Mouse (Mus musculus): ENCODE results near the gene Taldo1. TPM values are rescaled to one million over a fixed set of nuclear protein-coding genes. Genes with fewer than 3 reads are reported as not detected.
"Not testable (repeated sequence)": the region's sequence is repeated elsewhere in the genome, so short reads cannot be mapped to it uniquely, and the experiment has no call there.

Gene Taldo1
- polyA plus RNA-seq, 1 experiment from 2014 or later: 371 TPM

DNA sequence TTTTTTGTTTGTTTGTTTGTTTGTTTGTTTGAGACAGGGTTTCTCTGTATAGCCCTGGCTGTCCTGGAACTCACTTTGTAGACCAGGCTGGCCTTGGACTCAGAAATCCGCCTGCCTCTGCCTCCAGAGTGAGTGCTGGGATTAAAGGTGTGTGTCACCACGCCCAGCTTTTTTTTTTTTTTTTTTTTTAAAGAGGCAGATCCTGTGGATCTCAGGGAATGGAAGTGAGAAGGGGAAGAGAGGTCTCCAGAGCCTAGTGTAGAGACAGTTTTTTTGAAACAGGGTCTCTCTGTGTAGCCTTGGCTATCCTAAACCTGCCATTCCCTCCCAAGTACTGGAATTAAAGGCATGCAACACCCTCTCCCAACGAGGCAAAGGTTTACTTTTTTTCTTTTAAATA is 54.4 kb downstream of the Taldo1 start:
- not testable (repeated sequence) for H3K4me3 ChIP-seq (ENCODE audit: low read length); H3K27ac ChIP-seq (ENCODE audit: low read length); H3K4me2 ChIP-seq (replicated peaks; ENCODE audit: low read depth, low read length); H3K9ac ChIP-seq (replicated peaks; ENCODE audit: low read length); H3K9me3 ChIP-seq (ENCODE audit: low read length); H3K27me3 ChIP-seq (ENCODE audit: insufficient read depth, low read length); ATAC-seq (ENCODE audit: low FRiP score, low TSS enrichment)
- WGBS: 84% methylated on average over 3 of the region's 3 CpGs
- peaks cover 24% of the 10 kb centered on the region for H3K36me3 ChIP-seq (ENCODE audit: insufficient read depth, low read length)
- H3K4me1 ChIP-seq (ENCODE audit: insufficient read depth, low read length): peaks cover 31% of the 10 kb centered on the region

GRCm38 (mm10) chr7:141447110-141447991 is 55.4 kb downstream of the Taldo1 start, which contains the start of gene Rplp2:
Gene Rplp2, plus strand, starts transcription at chr7:141447370.
- no peaks in the 10 kb centered on the region for H3K27me3 ChIP-seq (ENCODE audit: insufficient read depth, low read length)
- WGBS: under 1% methylated on average over 63 of the region's 63 CpGs
- H3K4me1 ChIP-seq (ENCODE audit: insufficient read depth, low read length): peaks cover 23% of the 10 kb centered on the region
- ATAC-seq (ENCODE audit: low FRiP score, low TSS enrichment): peak; percentile 87
- peak within 1 kb of the TSS; percentile 90 for H3K27ac ChIP-seq (ENCODE audit: low read length)
- peak within 1 kb of the TSS; percentile 93 for H3K9ac ChIP-seq (replicated peaks; ENCODE audit: low read length)
- H3K4me2 ChIP-seq (replicated peaks; ENCODE audit: low read depth, low read length): peak within 1 kb of the TSS; percentile 83
- no peaks in the 10 kb centered on the region for H3K9me3 ChIP-seq (ENCODE audit: low read length)
- peak within 1 kb of the TSS; percentile 88 for H3K4me3 ChIP-seq (ENCODE audit: low read length)
- peaks cover 33% of the 10 kb centered on the region for H3K36me3 ChIP-seq (ENCODE audit: insufficient read depth, low read length)

GRCm38 (mm10) chr7:141451928-141452327 is 59.9 kb downstream of the Taldo1 start:
- peaks cover 33% of the 10 kb centered on the region for H3K36me3 ChIP-seq (ENCODE audit: insufficient read depth, low read length)
- no peaks in the 10 kb centered on the region for H3K27me3 ChIP-seq (ENCODE audit: insufficient read depth, low read length)
- peaks cover 21% of the 10 kb centered on the region for H3K4me1 ChIP-seq (ENCODE audit: insufficient read depth, low read length)
- no peak for ATAC-seq (ENCODE audit: low FRiP score, low TSS enrichment)
- no peak overlapping the region for H3K27ac ChIP-seq (ENCODE audit: low read length)
- no peaks in the 10 kb centered on the region for H3K9me3 ChIP-seq (ENCODE audit: low read length)
- H3K4me2 ChIP-seq (replicated peaks; ENCODE audit: low read depth, low read length): no peak overlapping the region
- no peak overlapping the region for H3K4me3 ChIP-seq (ENCODE audit: low read length)
- H3K9ac ChIP-seq (replicated peaks; ENCODE audit: low read length): no peak overlapping the region; the same call in 1 of the 2 replicates

Other genes starting within 250 kb of the Taldo1 start
- gene Rnh1, start 219.3 kb upstream of the Taldo1 start, polyA plus RNA-seq (2015; fragmentation: Nextera tagmentation; extraction: Ambion mirVana): 141 and 155 TPM in 2 replicates
- gene Hras, start 198.2 kb upstream of the Taldo1 start, polyA plus RNA-seq (2015; fragmentation: Nextera tagmentation; extraction: Ambion mirVana): 40.3 and 78.3 TPM in 2 replicates
- 13.5 and 15.1 TPM in 2 replicates for gene Lrrc56, start 198.0 kb upstream of the Taldo1 start, polyA plus RNA-seq (2015; fragmentation: Nextera tagmentation; extraction: Ambion mirVana)
- 3.9 and 4.4 TPM in 2 replicates for gene Lmntd2, start 178.1 kb upstream of the Taldo1 start, polyA plus RNA-seq (2015; fragmentation: Nextera tagmentation; extraction: Ambion mirVana)
- 76.3 and 78.3 TPM in 2 replicates for gene Rassf7, start 176.3 kb upstream of the Taldo1 start, polyA plus RNA-seq (2015; fragmentation: Nextera tagmentation; extraction: Ambion mirVana)
- gene Phrf1, start 163.4 kb upstream of the Taldo1 start, polyA plus RNA-seq (2015; fragmentation: Nextera tagmentation; extraction: Ambion mirVana): 81.2 and 93.0 TPM in 2 replicates
- gene Irf7, start 125.7 kb upstream of the Taldo1 start, polyA plus RNA-seq (2015; fragmentation: Nextera tagmentation; extraction: Ambion mirVana): 3.2 and 6.0 TPM in 2 replicates
- 15.4 and 16.3 TPM in 2 replicates for gene Cdhr5, start 115.4 kb upstream of the Taldo1 start, polyA plus RNA-seq (2015; fragmentation: Nextera tagmentation; extraction: Ambion mirVana)
- 45.2 and 47.1 TPM in 2 replicates for gene Sct, start 113.1 kb upstream of the Taldo1 start, polyA plus RNA-seq (2015; fragmentation: Nextera tagmentation; extraction: Ambion mirVana)
- gene Drd4, start 100.2 kb upstream of the Taldo1 start, polyA plus RNA-seq (2015; fragmentation: Nextera tagmentation; extraction: Ambion mirVana): 1.3 and 1.5 TPM in 2 replicates
- gene Deaf1, start 64.5 kb upstream of the Taldo1 start, polyA plus RNA-seq (2015; fragmentation: Nextera tagmentation; extraction: Ambion mirVana): 77.4 and 87.5 TPM in 2 replicates
- gene Tmem80, start 64.5 kb upstream of the Taldo1 start, polyA plus RNA-seq (2015; fragmentation: Nextera tagmentation; extraction: Ambion mirVana): 49.3 and 59.8 TPM in 2 replicates
- gene Eps8l2, start 53.3 kb upstream of the Taldo1 start, polyA plus RNA-seq (2015; fragmentation: Nextera tagmentation; extraction: Ambion mirVana): 59.4 and 62.9 TPM in 2 replicates
- gene Gatd1, start 21.9 kb downstream of the Taldo1 start, polyA plus RNA-seq (2015; fragmentation: Nextera tagmentation; extraction: Ambion mirVana): 63.7 and 65.3 TPM in 2 replicates
- gene Cend1, start 37.3 kb downstream of the Taldo1 start, polyA plus RNA-seq (2015; fragmentation: Nextera tagmentation; extraction: Ambion mirVana): 3.0 TPM in 2 replicates
- 33.2 and 39.9 TPM in 2 replicates for gene Slc25a22, start 45.7 kb downstream of the Taldo1 start, polyA plus RNA-seq (2015; fragmentation: Nextera tagmentation; extraction: Ambion mirVana)
- 11.4 and 12.6 TPM in 2 replicates for gene Pidd1, start 51.8 kb downstream of the Taldo1 start, polyA plus RNA-seq (2015; fragmentation: Nextera tagmentation; extraction: Ambion mirVana)
- gene Rplp2, start 55.2 kb downstream of the Taldo1 start, polyA plus RNA-seq (2015; fragmentation: Nextera tagmentation; extraction: Ambion mirVana): 1,055 and 1,146 TPM in 2 replicates
- 47.0 and 51.5 TPM in 2 replicates for gene Pnpla2, start 63.0 kb downstream of the Taldo1 start, polyA plus RNA-seq (2015; fragmentation: Nextera tagmentation; extraction: Ambion mirVana)
- 23.7 and 24.1 TPM in 2 replicates for gene Cracr2b, start 68.9 kb downstream of the Taldo1 start, polyA plus RNA-seq (2015; fragmentation: Nextera tagmentation; extraction: Ambion mirVana)
- 48.4 and 54.3 TPM in 2 replicates for gene Cd151, start 75.2 kb downstream of the Taldo1 start, polyA plus RNA-seq (2015; fragmentation: Nextera tagmentation; extraction: Ambion mirVana)
- gene Polr2l, start 82.9 kb downstream of the Taldo1 start, polyA plus RNA-seq (2015; fragmentation: Nextera tagmentation; extraction: Ambion mirVana): 68.8 and 73.2 TPM in 2 replicates
- gene Tspan4, start 83.0 kb downstream of the Taldo1 start, polyA plus RNA-seq (2015; fragmentation: Nextera tagmentation; extraction: Ambion mirVana): 105 and 110 TPM in 2 replicates
- gene Chid1, start 147.7 kb downstream of the Taldo1 start, polyA plus RNA-seq (2015; fragmentation: Nextera tagmentation; extraction: Ambion mirVana): 47.7 and 50.5 TPM in 2 replicates
- 99.4 and 100 TPM in 2 replicates for gene Ap2a2, start 170.0 kb downstream of the Taldo1 start, polyA plus RNA-seq (2015; fragmentation: Nextera tagmentation; extraction: Ambion mirVana)

Measured in kidney, embryonic 16.5 days (tissue).